Mouse (Mus musculus) thymus, adult 2 months (tissue): Measurements from ENCODE around the gene Coq4.

Experiments
- CTCF ChIP-seq: fragments of 200-500 bp; IDR thresholded peaks from 2 replicates; pipeline ENCODE4 v1.5.1; 2012; ENCODE audit warnings: mild to moderate bottlenecking, control low read depth, low read length, moderate library complexity, borderline replicate concordance; ENCODE audit not compliant: control insufficient read depth, poor library complexity, insufficient read depth; ENCODE audit errors: extremely low read depth
- POLR2A ChIP-seq: fragments of 200-500 bp; IDR thresholded peaks from 2 replicates; pipeline ENCODE4 v1.6.1; 2012; ENCODE audit warnings: mild to moderate bottlenecking, low read length, control low read depth, moderate library complexity; ENCODE audit not compliant: control insufficient read depth, poor library complexity, insufficient read depth; ENCODE audit errors: extremely low read depth

GRCm38 (mm10) chr2:29827709-29828024 lies 40.4 kb downstream of the Coq4 start:
- TF ChIP-seq POLR2A (no peak), CTCF (no peak)
